Mouse (Mus musculus) intestine, embryonic 15.5 days (tissue): Measurements from ENCODE around the gene Lmntd1. TPM values are rescaled to one million over a fixed set of nuclear protein-coding genes. Genes with fewer than 3 reads are reported as not detected.
A peak's percentile ranks its signal among the peaks of the same experiment; 100 is the strongest.

Source experiments
- ATAC-seq: fragments of 200-750 bp; cut with Nextera tagmentation; 2 replicates; pipeline ENCODE4 v1.8.0; 2017; ENCODE audit warnings: moderate TSS enrichment, moderate library complexity
- H3K27ac ChIP-seq: fragments of 300-500 bp; sonication (generic); 2 replicates; pipeline ENCODE4 v1.5.1; 2015; ENCODE audit warnings: mild to moderate bottlenecking, inconsistent platforms
- H3K27me3 ChIP-seq: fragments of 300-500 bp; sonication (generic); replicated peaks from 2 replicates; pipeline ENCODE4 v1.6.1; 2015; ENCODE audit warnings: inconsistent platforms
- H3K36me3 ChIP-seq: fragments of 300-500 bp; sonication (generic); 2 replicates; pipeline ENCODE4 v1.6.1; 2015; ENCODE audit warnings: inconsistent platforms
- H3K4me1 ChIP-seq: fragments of 300-500 bp; sonication (generic); replicated peaks from 2 replicates; pipeline ENCODE4 v1.6.1; 2015; ENCODE audit warnings: inconsistent platforms
- H3K4me2 ChIP-seq: fragments of 300-500 bp; sonication (generic); replicated peaks from 2 replicates; pipeline ENCODE4 v1.6.1; 2015; ENCODE audit warnings: mild to moderate bottlenecking, inconsistent platforms
- H3K4me3 ChIP-seq: fragments of 300-500 bp; sonication (generic); replicated peaks from 2 replicates; pipeline ENCODE4 v1.5.1; 2015; ENCODE audit warnings: inconsistent platforms
- H3K9ac ChIP-seq: fragments of 300-500 bp; sonication (generic); 2 replicates; pipeline ENCODE4 v1.6.1; 2015; ENCODE audit warnings: inconsistent platforms
- H3K9me3 ChIP-seq: fragments of 300-500 bp; sonication (generic); 2 replicates; pipeline ENCODE4 v1.6.1; 2016; ENCODE audit warnings: inconsistent platforms
- WGBS: fragments of 180-500 bp; shearing (Covaris S2); methylation state at CpG from one replicate; pipeline ENCODE4 v1.1.7; 2015; 5-methylcytosine and 5-hydroxymethylcytosine counted together
- polyA plus RNA-seq: library from polyadenylated mRNA; unstranded; fragments of >200 nt; fragmentation: Nextera tagmentation; extraction: Ambion mirVana; gene quantifications from 2 replicates; pipeline ENCODE4 v1.2.1, GENCODE M21; 2015

Gene Lmntd1
- polyA plus RNA-seq, 1 experiment from 2014 or later = 0.80 TPM

DNA sequence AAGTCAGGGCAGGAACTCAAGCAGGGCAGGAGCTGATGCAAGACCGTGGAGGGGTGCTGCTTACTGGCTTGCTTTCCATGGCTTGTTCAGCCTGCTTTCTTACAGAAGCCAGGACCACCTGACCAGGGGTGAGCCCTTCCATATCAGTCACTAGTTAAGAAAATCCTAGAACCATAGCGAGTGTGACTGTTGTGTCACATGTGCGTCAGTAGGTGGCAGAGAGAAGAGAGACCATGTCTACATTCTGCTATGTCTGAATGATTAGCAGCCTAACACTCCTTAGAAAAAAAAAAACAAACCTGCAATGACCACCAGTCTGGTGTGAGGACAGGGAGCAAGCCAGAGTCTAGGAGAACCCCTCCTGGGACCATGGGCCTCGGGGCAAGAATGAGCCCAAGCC is 150.1 kb downstream of the Lmntd1 start:
- no peaks in the 10 kb centered on the region for H3K9me3 ChIP-seq
- WGBS = 87% methylated on average over 4 of the region's 4 CpGs
- H3K4me2 ChIP-seq = no peak overlapping the region
- no peaks in the 10 kb centered on the region for H3K27me3 ChIP-seq
- no peaks in the 10 kb centered on the region for H3K36me3 ChIP-seq
- H3K9ac ChIP-seq = no peak overlapping the region
- H3K27ac ChIP-seq = no peak overlapping the region
- H3K4me3 ChIP-seq = no peak overlapping the region
- no peak for ATAC-seq
- no peaks in the 10 kb centered on the region for H3K4me1 ChIP-seq

DNA sequence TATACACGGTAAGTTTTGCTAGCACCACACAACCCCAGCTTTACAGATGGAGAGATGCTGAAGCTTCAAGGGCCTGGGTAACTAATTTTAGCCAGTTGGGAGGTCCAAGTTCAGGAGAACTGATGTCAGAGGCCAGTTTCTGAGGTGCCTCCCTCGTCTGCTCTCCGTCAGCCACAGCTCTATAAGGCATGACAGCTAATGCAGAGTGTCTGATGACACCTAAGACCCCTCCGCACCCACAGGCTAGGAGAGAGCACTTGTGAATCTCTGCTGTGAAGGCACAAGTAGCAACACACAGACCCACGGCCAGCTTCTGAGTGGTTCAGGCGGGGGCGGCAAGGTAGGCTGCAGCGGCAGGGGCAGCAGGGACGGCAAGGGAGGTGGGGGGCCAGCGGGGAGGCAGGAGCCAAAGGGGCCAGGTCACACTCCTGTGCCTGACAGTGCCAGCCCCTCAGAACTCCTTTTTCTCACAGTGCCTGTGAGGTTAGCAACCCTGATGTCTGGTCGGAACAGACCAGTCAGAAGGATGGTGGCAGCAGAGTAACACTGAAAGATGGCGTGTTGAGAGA is 151.4 kb downstream of the Lmntd1 start:
- no peak overlapping the region for H3K4me2 ChIP-seq
- H3K27ac ChIP-seq = no peak overlapping the region
- H3K9ac ChIP-seq = no peak overlapping the region
- no peak for ATAC-seq
- no peaks in the 10 kb centered on the region for H3K27me3 ChIP-seq
- H3K9me3 ChIP-seq = no peaks in the 10 kb centered on the region
- H3K36me3 ChIP-seq = no peaks in the 10 kb centered on the region
- no peak overlapping the region for H3K4me3 ChIP-seq
- no peaks in the 10 kb centered on the region for H3K4me1 ChIP-seq
- WGBS = 68% methylated on average over 12 of the region's 12 CpGs

DNA sequence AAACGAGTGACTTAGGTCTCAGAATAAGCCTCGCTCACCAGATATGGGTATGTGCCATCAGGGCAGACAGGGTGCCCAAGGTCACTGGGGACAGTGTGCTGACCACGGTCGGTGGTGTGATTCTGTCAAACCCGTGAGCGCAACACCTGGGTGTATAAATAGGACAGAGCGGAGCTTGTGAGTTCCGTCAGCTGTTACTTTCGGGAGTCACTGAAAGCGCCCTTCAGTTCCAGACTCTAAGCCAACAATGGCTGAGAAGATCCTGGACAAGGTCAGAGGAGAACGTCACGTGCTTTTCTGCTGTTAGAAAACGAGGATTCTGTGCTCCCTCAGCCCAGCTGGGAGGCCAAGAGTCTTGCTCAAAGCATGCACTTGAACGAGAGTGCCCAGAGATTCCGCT is 157.1 kb downstream of the Lmntd1 start:
- no peaks in the 10 kb centered on the region for H3K9me3 ChIP-seq
- no peak for ATAC-seq
- H3K4me2 ChIP-seq = no peak overlapping the region
- WGBS = 75% methylated on average over 15 of the region's 15 CpGs
- no peaks in the 10 kb centered on the region for H3K27me3 ChIP-seq
- no peak overlapping the region for H3K9ac ChIP-seq
- no peak overlapping the region for H3K4me3 ChIP-seq
- H3K4me1 ChIP-seq = no peaks in the 10 kb centered on the region
- no peak overlapping the region for H3K27ac ChIP-seq
- no peaks in the 10 kb centered on the region for H3K36me3 ChIP-seq

DNA sequence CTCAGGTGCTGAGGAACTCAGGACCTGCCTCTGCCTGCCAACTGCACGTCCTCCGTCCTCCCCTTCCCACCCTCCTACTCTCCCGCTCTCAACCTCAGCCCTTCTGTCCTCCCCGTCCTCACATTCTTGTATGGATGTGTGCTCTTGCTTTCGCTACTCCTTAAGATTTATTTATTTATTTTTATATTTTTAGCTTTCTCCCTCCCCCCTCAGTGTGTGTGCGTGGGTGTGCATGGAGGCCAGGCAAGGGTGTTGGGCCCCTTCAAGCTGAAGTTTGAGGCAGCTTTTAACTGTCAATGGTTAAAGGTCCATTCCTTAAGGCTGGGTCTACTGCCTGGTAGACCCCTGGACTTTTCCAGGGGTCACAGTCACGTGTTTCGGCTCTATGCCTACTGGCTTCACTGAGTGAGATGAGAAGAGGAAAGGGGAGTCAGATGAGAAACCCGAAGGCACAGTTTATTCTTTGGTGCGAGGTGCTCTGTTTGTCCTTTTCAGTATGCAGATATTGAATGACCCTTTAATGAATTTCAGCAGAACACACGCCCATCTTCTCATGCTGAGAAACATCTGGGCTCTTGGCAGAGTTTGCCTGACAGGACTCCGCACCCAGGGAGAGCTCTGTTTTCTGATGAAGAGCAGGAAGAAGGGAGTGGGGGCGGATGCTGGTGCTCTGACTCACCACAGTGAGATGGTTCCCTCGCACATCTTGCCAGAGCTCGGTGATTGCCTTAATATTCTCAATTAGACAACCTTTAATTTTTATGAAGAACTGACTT is 163.3 kb downstream of the Lmntd1 start:
- no peak overlapping the region for H3K4me2 ChIP-seq
- 0 out of 2 replicates have a peak, but pooled peaks cover 2% of the 10 kb centered on the region for H3K4me1 ChIP-seq
- H3K27ac ChIP-seq = no peak overlapping the region
- H3K27me3 ChIP-seq = no peaks in the 10 kb centered on the region
- no peaks in the 10 kb centered on the region for H3K9me3 ChIP-seq
- no peak overlapping the region for H3K9ac ChIP-seq
- no peak overlapping the region for H3K4me3 ChIP-seq
- ATAC-seq = peak; percentile 25; the same call in 1 of the 2 replicates
- WGBS = 51% methylated on average over 15 of the region's 15 CpGs
- no peaks in the 10 kb centered on the region for H3K36me3 ChIP-seq

DNA sequence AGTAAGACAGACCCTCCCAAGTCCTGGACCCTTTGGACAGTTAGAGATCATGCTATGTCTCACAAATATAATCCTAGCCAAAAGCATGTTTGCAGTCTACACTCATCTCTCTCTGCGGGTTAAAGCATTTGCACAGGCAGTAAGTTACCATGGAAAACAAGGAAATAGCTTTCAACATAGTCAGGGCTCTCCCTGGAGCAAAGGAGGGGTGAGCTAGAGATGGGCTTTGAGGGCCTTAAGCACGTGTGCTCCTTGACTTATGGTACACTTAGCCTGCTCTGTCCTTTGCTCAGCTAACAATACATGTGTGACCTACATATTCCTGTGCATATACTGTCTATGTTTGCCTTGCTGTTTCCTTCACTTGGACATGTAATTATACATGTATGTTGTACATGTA is 165.8 kb downstream of the Lmntd1 start:
- Histone ChIP-seq H3K4me3 (no peak overlapping the region), H3K27me3 (no peaks in the 10 kb centered on the region), H3K9ac (no peak overlapping the region), H3K27ac (no peak overlapping the region), H3K4me2 (no peak overlapping the region), H3K9me3 (no peaks in the 10 kb centered on the region), H3K36me3 (no peaks in the 10 kb centered on the region), H3K4me1 (0 out of 2 replicates have a peak, but pooled peaks cover 4% of the 10 kb centered on the region)
- WGBS = 46% methylated on average over 2 of the region's 2 CpGs
- ATAC-seq = no peak

DNA sequence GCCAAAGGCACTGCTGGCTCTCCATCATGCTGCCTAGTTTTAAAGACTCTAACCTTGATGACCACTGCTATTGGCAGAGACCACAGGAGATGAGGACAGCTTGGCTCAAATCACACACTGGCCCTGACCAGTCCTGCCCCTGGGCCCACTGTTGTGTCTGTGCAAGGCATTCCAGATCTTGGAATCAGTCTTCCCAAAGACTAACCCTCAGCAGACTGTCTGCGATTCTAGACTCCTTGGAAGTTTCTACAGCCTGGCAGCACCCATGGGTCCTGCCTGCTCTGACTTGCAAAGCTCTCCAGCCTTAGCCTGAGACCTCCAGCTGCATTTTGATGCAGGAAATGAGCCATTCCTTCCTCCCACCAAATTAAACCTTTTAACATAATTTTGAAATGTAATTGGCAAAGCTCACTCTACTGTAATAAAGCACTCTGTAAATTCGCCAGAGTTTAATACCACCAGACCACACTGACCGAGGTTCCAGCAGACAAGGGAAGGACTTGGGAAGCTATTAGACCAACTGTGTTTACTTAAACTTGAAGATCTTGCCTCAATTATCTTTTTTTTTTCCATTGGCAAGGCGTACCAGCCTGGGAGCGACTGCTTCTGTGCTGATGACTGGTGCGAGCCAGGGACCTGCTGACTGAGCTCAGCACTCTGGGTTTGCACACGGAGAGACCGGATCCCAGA is 168.2 kb downstream of the Lmntd1 start:
- H3K36me3 ChIP-seq = no peaks in the 10 kb centered on the region
- WGBS = 52% methylated on average over 8 of the region's 8 CpGs

DNA sequence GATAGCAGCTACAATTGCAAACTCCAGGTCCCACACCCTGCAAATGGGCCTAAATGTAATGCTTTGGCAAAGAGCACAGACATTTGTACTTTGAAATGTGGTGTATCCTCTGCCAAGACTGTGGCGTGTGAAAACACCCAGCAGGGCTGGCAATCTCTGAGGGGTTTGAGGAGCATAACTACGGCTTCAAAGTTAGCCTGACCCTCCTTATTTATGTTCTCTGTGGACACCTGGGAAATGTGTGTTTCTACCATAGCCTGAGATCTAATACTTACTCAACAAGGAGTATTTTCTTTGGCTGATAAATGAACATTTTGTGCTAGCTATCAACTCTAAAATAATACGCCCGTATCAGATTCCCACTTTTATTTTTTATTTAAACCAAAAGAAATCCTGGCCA is 168.7 kb downstream of the Lmntd1 start:
- Histone ChIP-seq H3K27me3 (no peaks in the 10 kb centered on the region), H3K9ac (no peak overlapping the region), H3K27ac (0 out of 2 replicates have a peak overlapping the region, but pooled peaks have one; percentile 48), H3K36me3 (no peaks in the 10 kb centered on the region), H3K4me2 (no peak overlapping the region), H3K4me3 (no peak overlapping the region), H3K4me1 (0 out of 2 replicates have a peak, but pooled peaks cover 7% of the 10 kb centered on the region), H3K9me3 (no peaks in the 10 kb centered on the region)
- WGBS = 66% methylated on average over 4 of the region's 4 CpGs
- no peak for ATAC-seq

More for the DNA sequence above, 168.2 kb downstream of the Lmntd1 start:
- no peak for ATAC-seq
- no peaks in the 10 kb centered on the region for H3K27me3 ChIP-seq
- no peak overlapping the region for H3K4me3 ChIP-seq
- H3K9me3 ChIP-seq = no peaks in the 10 kb centered on the region
- no peak overlapping the region for H3K4me2 ChIP-seq
- H3K27ac ChIP-seq = 0 out of 2 replicates have a peak overlapping the region, but pooled peaks have one; percentile 48
- 0 out of 2 replicates have a peak, but pooled peaks cover 7% of the 10 kb centered on the region for H3K4me1 ChIP-seq
- no peak overlapping the region for H3K9ac ChIP-seq

DNA sequence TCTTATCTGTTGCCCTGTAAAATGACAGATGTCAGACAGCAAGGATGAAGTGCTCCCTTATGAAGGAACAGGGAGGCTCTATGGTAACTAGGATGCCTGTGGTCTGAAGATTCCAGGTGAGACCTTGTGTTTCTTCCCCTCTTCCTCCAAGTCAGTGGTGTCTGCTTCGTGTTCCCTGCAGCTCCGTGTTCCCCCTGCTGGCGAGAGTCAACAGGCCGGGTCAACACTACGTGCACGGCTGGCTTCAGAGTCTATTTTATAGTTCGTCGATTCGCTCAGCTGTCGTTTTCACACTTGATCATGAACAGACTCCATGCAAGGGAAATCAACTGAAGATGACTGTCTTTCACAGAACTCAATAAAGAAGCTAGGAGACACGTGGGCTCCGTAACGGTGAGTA is 171.3 kb downstream of the Lmntd1 start:
- H3K4me3 ChIP-seq = no peak overlapping the region
- no peak overlapping the region for H3K27ac ChIP-seq
- H3K9me3 ChIP-seq = no peaks in the 10 kb centered on the region
- H3K36me3 ChIP-seq = no peaks in the 10 kb centered on the region
- ATAC-seq = no peak
- H3K27me3 ChIP-seq = no peaks in the 10 kb centered on the region
- 0 out of 2 replicates have a peak, but pooled peaks cover 9% of the 10 kb centered on the region for H3K4me1 ChIP-seq
- 39% methylated on average over 13 of the region's 13 CpGs for WGBS
- no peak overlapping the region for H3K4me2 ChIP-seq
- no peak overlapping the region for H3K9ac ChIP-seq

DNA sequence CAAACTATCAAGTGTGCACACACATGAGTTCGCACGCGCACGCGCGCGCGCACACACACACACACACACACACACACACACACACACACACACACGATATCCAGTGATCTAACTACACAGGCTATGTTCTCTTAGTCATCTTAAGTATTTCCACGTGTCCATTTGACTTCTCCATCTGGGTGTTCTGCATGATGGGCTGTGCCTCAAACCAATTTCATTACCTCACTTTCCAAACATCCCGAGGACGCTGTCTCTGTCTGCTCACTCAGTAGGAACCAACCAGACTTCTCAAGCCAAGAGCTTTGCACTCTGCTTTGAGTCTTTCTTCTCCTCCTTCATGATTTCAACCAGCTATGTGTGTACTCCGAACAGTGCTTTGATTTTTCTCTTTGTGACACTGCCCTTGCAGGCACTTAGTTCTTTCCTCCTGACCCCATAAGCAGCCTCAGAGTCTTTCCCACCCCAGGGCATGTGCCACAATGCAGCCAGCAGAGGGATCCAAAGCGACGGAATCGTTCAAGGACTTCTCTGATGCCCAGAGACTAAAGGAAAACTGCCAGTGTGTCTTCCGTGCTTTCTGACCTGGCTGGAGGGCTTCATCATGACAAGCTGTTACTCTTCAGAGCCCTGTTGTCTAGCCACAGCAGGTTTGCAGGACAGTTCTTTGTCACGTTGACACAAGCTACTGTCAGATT is 172.6 kb downstream of the Lmntd1 start:
- 55% methylated on average over 18 of the region's 18 CpGs for WGBS
- H3K4me2 ChIP-seq = no peak overlapping the region
- no peaks in the 10 kb centered on the region for H3K9me3 ChIP-seq
- H3K4me3 ChIP-seq = no peak overlapping the region
- no peaks in the 10 kb centered on the region for H3K27me3 ChIP-seq
- H3K9ac ChIP-seq = no peak overlapping the region
- H3K27ac ChIP-seq = peak overlapping the region; percentile 59
- ATAC-seq = peak; percentile 64
- H3K4me1 ChIP-seq = 0 out of 2 replicates have a peak, but pooled peaks cover 9% of the 10 kb centered on the region
- H3K36me3 ChIP-seq = no peaks in the 10 kb centered on the region

DNA sequence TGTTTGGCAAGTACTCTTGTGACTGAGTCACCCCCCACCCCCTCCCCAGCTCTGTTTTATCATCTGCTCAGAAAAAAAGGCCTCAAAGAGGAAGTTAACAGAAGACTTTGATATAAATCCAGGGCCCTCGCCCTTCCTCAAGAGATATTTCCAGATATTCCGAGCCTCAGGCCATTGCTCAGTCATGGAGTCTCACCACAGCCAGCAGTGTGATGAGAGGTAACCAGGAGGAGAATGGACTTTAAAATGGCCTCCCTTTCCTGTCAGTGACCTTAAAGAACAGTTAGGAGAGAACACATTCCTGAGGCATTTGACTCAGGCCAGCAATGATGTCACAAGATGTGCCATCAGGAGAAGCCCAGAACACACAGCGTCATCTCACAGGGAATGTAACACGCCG is 175.3 kb downstream of the Lmntd1 start:
- 66% methylated on average over 5 of the region's 5 CpGs for WGBS
- ATAC-seq = no peak
- Histone ChIP-seq H3K4me3 (no peak overlapping the region), H3K4me1 (peaks cover 5% of the 10 kb centered on the region; the same call in 1 of the 2 replicates), H3K27me3 (no peaks in the 10 kb centered on the region), H3K27ac (no peak overlapping the region), H3K9me3 (no peaks in the 10 kb centered on the region), H3K4me2 (no peak overlapping the region), H3K36me3 (no peaks in the 10 kb centered on the region), H3K9ac (no peak overlapping the region)

DNA sequence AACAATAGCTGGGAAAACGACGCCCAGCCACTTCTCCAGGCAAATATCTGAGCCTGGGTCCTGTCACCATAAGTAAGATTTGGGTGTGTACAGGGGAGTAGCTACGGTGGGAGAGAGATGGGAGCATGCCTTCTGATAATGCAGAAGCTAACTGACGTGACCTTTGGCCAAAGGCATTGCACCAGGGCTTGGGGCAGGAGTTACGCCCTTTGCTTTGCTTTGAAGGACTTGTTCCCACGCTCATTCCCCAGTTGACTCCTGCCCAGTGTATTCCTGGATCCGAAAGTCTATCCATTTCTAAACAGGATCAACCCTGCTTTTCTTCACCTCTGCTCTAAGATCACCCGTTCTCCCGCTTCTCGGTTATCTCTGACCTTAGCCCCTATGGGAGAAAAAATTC is 178.4 kb downstream of the Lmntd1 start:
- Histone ChIP-seq H3K27ac (no peak overlapping the region), H3K4me2 (no peak overlapping the region), H3K4me1 (peaks cover 7% of the 10 kb centered on the region; the same call in 1 of the 2 replicates), H3K36me3 (no peaks in the 10 kb centered on the region), H3K4me3 (no peak overlapping the region), H3K27me3 (no peaks in the 10 kb centered on the region), H3K9ac (no peak overlapping the region), H3K9me3 (no peaks in the 10 kb centered on the region)
- ATAC-seq = peak; percentile 52; the same call in 1 of the 2 replicates
- 68% methylated on average over 10 of the region's 10 CpGs for WGBS

DNA sequence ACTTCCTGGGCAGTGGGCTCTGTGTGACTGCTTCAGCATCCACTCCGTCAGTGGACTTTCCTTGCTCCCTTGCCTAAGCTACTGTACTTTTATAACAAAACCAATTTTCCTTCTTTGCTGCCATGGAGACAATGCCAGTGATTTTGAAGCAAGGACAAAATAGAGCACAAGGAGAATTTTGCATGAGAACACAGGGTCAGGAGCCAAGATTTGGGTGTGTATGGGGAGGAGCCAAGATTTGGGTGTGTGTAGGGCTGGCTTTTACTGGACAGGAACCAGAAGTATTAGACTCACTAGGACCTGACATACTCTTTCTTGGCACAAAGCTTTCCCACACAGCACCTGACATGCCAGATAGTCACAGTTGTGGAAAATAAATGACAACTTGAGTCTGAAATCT is 179.0 kb downstream of the Lmntd1 start:
- WGBS = 91% methylated on average over 1 of the region's 1 CpGs
- no peak for ATAC-seq
- peaks cover 7% of the 10 kb centered on the region; the same call in 1 of the 2 replicates for H3K4me1 ChIP-seq

More for the DNA sequence above, 179.0 kb downstream of the Lmntd1 start:
- no peak overlapping the region for H3K4me2 ChIP-seq
- no peaks in the 10 kb centered on the region for H3K36me3 ChIP-seq
- H3K9me3 ChIP-seq = no peaks in the 10 kb centered on the region
- H3K4me3 ChIP-seq = no peak overlapping the region
- no peaks in the 10 kb centered on the region for H3K27me3 ChIP-seq
- H3K9ac ChIP-seq = no peak overlapping the region
- H3K27ac ChIP-seq = no peak overlapping the region
